Mouse (Mus musculus): ENCODE results near the gene Cmtr2. TPM values are rescaled to one million over a fixed set of nuclear protein-coding genes. Genes with fewer than 3 reads are reported as not detected.

Cmtr2 gene
- polyA plus RNA-seq (2012; ENCODE audit: insufficient read depth, insufficient read length, missing spikeins): 5.1 and 5.2 TPM in 2 replicates

DNA sequence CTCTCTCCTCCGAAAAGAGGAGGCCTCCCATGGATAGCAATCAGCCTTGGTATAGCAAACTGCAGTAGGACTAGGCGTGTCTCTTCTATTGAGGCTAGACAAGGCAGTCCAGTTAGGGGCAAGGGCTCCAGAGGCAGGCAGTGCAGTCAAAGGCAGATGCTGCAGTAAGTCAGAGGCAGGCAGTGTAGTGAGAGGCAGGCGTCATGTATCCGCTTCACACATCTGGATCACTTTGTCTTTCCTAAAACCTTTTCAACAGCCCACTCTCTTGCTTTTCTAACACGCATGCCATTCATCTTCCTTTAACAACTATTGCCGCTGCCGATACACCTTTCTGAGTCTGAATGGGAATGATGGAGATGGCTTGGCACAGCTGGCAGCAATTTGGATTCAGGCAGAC, at the start of gene Cmtr2:
Gene Cmtr2 (plus strand): TSS at position 301 of the 400 bp plus-strand sequence.
- TF ChIP-seq CTCF (IDR thresholded peaks at IDR 0.05; ENCODE audit: low read depth, low read length) (no peak), POLR2A (IDR thresholded peaks at IDR 0.05; ENCODE audit: borderline replicate concordance, low read depth, low read length) (no peak)
- Histone ChIP-seq H3K4me3 (ENCODE audit: insufficient read depth, low read length) (no peak within 1 kb of the TSS), H3K27ac (ENCODE audit: insufficient read depth, low read depth, low read length) (no peak within 1 kb of the TSS), H3K4me1 (ENCODE audit: control insufficient read depth, insufficient read depth, low read length) (peaks cover 4% of the 10 kb centered on the region; the same call in 1 of the 2 replicates)

DNA sequence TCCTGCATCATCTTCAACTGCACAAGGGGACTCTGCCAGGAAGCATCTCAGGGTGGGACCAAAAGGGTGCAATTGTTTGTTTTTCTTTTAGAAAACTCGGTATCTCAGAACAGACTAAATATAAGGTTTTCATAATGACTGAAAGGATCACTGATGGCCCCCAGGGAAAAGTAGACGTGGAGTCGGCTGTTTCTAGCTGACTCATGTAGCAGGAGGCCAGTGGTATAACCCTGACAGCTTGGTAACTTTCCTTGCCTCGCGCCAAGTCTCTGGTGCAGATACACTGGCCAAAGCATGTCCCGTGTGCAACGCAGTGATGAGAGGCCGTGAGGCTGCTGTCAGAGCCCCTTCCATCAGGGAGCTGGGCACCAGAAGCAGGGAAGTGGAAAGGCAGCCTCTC, 49.2 kb upstream of the Cmtr2 start:
- no peak for TF ChIP-seq CTCF (IDR thresholded peaks at IDR 0.05; ENCODE audit: low read depth, low read length)
- TF ChIP-seq POLR2A (IDR thresholded peaks at IDR 0.05; ENCODE audit: borderline replicate concordance, low read depth, low read length): no peak
- Histone ChIP-seq H3K27ac (ENCODE audit: insufficient read depth, low read depth, low read length) (no peak overlapping the region), H3K4me3 (ENCODE audit: insufficient read depth, low read length) (no peak overlapping the region), H3K4me1 (ENCODE audit: control insufficient read depth, insufficient read depth, low read length) (no peaks in the 10 kb centered on the region)

DNA sequence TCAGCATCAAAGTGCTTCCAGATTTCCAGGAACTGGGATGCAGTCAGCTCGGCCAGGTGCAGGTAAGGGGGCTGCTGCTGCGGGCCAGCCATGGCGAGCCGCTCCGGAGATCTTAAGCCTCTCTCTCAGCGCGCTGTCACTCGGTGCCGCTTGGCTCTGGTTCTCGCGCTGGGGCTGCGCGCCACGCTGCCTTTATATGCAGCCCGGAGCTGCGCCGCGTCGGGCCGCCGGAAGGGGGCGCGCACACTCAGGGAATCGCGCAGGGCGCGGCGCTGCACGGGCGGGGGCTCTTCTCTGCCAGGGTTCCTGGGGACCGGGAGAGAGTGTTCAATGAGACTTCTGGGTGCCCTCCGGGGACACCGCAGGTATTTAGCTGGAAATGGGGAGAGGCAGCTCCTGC, 47.4 kb upstream of the Cmtr2 start, which contains the start of gene Calb2:
Gene Calb2 (minus strand): TSS at position 165 of the 400 bp plus-strand sequence.
- Histone ChIP-seq H3K4me1 (ENCODE audit: control insufficient read depth, insufficient read depth, low read length) (no peaks in the 10 kb centered on the region), H3K4me3 (ENCODE audit: insufficient read depth, low read length) (no peak within 1 kb of the TSS), H3K27ac (ENCODE audit: insufficient read depth, low read depth, low read length) (no peak within 1 kb of the TSS)
- peak; percentile 46 for TF ChIP-seq CTCF (IDR thresholded peaks at IDR 0.05; ENCODE audit: low read depth, low read length)
- TF ChIP-seq POLR2A (IDR thresholded peaks at IDR 0.05; ENCODE audit: borderline replicate concordance, low read depth, low read length): no peak

DNA sequence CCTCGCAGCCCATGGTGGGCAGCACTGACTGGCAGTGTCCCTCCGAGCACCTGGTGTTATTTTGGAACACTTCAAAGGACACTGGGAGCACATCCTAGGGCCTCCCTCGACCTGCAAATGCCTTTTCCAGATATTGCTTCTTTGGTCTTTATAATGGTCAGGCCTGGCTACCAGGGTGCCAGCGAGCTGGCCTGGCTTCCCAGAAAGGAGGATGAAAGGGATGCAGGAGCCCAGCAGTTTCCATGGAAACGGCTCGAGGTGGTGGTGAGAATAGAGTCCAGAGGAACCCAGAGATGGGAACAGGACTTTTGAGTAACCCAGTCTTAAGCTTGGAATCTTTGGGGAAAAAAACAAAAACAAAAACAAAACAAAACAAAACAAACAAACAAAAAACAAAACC, 43.3 kb upstream of the Cmtr2 start:
- TF ChIP-seq POLR2A (IDR thresholded peaks at IDR 0.05; ENCODE audit: borderline replicate concordance, low read depth, low read length): no peak
- TF ChIP-seq CTCF (IDR thresholded peaks at IDR 0.05; ENCODE audit: low read depth, low read length): no peak
- H3K4me1 ChIP-seq (ENCODE audit: control insufficient read depth, insufficient read depth, low read length): no peaks in the 10 kb centered on the region

DNA sequence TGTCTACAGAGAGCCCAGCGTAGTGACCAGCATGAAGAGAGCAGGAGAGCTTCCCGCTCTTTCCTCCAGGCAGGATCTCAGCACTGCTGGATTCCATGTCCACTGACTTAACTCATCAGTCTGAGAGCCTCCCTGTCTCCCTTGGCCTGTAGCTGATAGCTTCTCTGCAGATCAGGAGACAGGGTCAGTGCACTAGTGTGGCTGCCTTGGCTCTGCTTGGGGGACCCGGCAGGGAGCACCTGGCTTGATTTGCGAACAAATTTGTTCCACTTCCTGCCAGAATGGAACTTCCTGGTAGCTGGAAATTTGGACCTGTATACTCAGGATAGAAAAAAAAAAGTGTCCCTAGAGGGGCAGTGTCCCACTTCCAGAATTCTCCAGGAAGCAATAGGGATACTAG, 40.6 kb upstream of the Cmtr2 start:
- no peak overlapping the region for H3K27ac ChIP-seq (ENCODE audit: insufficient read depth, low read depth, low read length)
- H3K4me1 ChIP-seq (ENCODE audit: control insufficient read depth, insufficient read depth, low read length): no peaks in the 10 kb centered on the region
- H3K4me3 ChIP-seq (ENCODE audit: insufficient read depth, low read length): no peak overlapping the region
- TF ChIP-seq POLR2A (IDR thresholded peaks at IDR 0.05; ENCODE audit: borderline replicate concordance, low read depth, low read length) (no peak), CTCF (IDR thresholded peaks at IDR 0.05; ENCODE audit: low read depth, low read length) (no peak)

More for the DNA sequence above, 43.3 kb upstream of the Cmtr2 start:
- Histone ChIP-seq H3K27ac (ENCODE audit: insufficient read depth, low read depth, low read length) (no peak overlapping the region), H3K4me3 (ENCODE audit: insufficient read depth, low read length) (no peak overlapping the region)

DNA sequence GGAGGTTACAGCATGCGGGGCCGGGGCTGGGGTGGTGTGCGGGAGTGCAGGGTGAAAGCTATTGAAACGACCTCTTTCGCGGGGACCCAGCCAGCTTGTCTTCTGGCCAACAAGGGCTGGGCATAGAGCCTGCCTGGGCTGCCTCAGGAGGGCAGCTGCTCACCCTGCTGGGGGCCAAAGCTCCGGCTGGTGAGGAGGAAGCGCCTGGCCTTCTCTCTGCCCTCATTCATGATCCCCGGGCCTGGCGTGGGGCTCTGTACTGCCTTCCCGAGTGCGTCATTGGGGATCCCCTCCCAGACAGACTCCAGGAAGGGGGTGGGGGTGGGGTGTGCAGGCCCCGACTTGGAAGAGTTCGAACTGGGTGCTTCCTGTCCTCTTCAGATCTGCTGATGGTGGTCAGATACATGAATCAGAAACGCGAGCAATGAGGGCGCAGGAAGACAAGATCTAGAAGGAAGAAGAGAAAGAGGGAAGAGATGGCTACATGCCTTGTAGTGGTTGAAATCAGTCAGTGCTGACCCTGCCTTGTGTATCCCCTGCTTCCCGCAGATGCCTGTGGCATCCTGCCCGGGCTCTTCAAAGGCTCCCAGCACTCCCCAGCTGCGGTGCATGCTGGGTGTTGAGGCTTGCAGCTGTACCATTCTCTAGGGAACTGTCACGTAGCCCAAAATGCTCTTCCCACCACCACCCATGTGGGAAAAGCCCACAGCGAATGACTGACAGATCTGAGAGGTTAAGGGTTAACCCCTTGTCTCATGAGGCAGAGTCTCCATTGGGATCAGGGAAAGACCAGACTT, 37.9 kb upstream of the Cmtr2 start:
- Histone ChIP-seq H3K4me1 (ENCODE audit: control insufficient read depth, insufficient read depth, low read length) (no peaks in the 10 kb centered on the region), H3K4me3 (ENCODE audit: insufficient read depth, low read length) (no peak overlapping the region), H3K27ac (ENCODE audit: insufficient read depth, low read depth, low read length) (no peak overlapping the region)
- TF ChIP-seq POLR2A (IDR thresholded peaks at IDR 0.05; ENCODE audit: borderline replicate concordance, low read depth, low read length): no peak
- TF ChIP-seq CTCF (IDR thresholded peaks at IDR 0.05; ENCODE audit: low read depth, low read length): no peak

DNA sequence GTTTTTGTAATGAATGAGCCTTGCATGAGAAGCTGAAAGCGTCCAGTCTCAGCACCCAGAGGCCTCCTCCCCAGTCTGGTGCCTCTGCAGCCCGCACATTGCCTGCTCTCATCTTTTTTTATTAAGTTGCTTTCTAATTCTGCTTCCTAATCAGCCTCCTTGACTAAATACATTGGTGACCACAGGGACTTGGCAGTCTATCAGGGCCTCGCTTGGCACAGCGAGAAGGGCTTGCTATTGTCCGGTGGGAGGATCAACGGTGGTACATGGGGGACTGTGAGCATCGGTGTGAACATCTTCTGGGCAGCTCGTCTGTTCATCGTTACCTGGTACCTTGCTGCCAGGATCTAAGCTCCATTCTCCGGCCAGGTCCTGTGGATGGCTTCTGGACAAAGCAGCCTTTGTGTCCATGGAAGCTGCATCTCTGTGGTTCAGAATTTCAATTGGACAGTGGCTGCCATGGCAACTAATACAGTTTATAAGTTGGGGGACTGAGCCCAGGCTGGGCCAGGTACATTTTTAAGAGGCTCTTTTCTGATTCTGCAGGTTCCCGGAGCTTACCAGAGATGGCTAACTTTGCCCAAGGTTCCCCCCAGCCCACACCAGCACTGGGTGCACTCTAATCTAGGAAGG, 32.6 kb upstream of the Cmtr2 start:
- TF ChIP-seq POLR2A (IDR thresholded peaks at IDR 0.05; ENCODE audit: borderline replicate concordance, low read depth, low read length): no peak
- no peak overlapping the region for H3K4me3 ChIP-seq (ENCODE audit: insufficient read depth, low read length)
- H3K4me1 ChIP-seq (ENCODE audit: control insufficient read depth, insufficient read depth, low read length): no peaks in the 10 kb centered on the region
- no peak overlapping the region for H3K27ac ChIP-seq (ENCODE audit: insufficient read depth, low read depth, low read length)

DNA sequence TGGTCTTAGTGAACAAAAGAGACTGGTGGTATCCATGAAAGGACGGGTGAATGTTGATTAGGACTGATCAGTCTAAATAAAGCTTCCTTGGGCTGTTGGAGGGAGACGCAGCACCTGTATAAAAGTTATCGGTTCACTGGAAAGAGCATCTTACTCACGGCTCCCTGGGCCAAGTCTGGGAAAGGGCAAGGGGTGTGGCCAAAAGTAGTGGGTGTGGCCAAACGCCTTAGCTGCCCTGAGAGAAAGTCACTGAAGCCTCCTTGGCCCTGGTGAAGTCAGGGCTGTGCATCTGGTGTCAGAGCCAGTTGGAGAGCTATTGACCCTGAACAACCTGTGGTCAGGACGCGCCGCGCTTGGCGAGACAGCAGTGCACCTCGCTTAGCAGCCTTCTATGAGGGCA, 31.7 kb upstream of the Cmtr2 start:
- Histone ChIP-seq H3K4me1 (ENCODE audit: control insufficient read depth, insufficient read depth, low read length) (no peaks in the 10 kb centered on the region), H3K27ac (ENCODE audit: insufficient read depth, low read depth, low read length) (no peak overlapping the region), H3K4me3 (ENCODE audit: insufficient read depth, low read length) (no peak overlapping the region)
- TF ChIP-seq CTCF (IDR thresholded peaks at IDR 0.05; ENCODE audit: low read depth, low read length) (no peak), POLR2A (IDR thresholded peaks at IDR 0.05; ENCODE audit: borderline replicate concordance, low read depth, low read length) (no peak)

DNA sequence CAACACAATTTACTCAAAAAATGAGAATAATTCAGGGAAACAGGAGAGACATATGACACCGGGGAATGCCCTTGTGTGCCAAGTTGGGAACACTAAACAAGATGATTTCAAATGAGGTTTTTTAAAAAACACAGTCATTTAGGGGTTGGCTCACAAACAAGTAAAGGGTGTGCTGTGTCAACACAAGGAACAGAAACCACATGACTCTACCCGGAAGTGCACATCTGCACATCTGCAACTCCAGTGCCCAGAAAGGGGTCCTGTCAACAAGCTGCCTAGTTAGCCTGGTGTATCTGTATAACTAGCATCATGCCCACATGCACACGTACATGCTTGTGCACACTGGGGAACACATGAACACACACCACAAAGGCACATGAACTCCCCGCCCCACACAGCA, 29.9 kb upstream of the Cmtr2 start:
- H3K4me3 ChIP-seq (ENCODE audit: insufficient read depth, low read length): no peak overlapping the region
- H3K27ac ChIP-seq (ENCODE audit: insufficient read depth, low read depth, low read length): no peak overlapping the region
- no peaks in the 10 kb centered on the region for H3K4me1 ChIP-seq (ENCODE audit: control insufficient read depth, insufficient read depth, low read length)
- TF ChIP-seq CTCF (IDR thresholded peaks at IDR 0.05; ENCODE audit: low read depth, low read length) (no peak), POLR2A (IDR thresholded peaks at IDR 0.05; ENCODE audit: borderline replicate concordance, low read depth, low read length) (no peak)
